Mouse (Mus musculus): ENCODE results near the gene Acr. TPM values are rescaled to one million over a fixed set of nuclear protein-coding genes. Genes with fewer than 3 reads are reported as not detected.

Gene Acr
- total RNA-seq, 2 experiments from 2014 or later, result not detected

GRCm38 (mm10) chr15:89547321-89547720 is 20.8 kb upstream of the Acr start:
- no peak for ATAC-seq (replicated peaks; ENCODE audit: low FRiP score, poor library complexity, severe bottlenecking)

GRCm38 (mm10) chr15:89547824-89548601 is 20.1 kb upstream of the Acr start:
- no peak for ATAC-seq (replicated peaks; ENCODE audit: low FRiP score, poor library complexity, severe bottlenecking)

GRCm38 (mm10) chr15:89548837-89549236 is 19.3 kb upstream of the Acr start:
- no peak for ATAC-seq (replicated peaks; ENCODE audit: low FRiP score, poor library complexity, severe bottlenecking)

GRCm38 (mm10) chr15:89550506-89550905 is 17.6 kb upstream of the Acr start:
- no peak for ATAC-seq (replicated peaks; ENCODE audit: low FRiP score, poor library complexity, severe bottlenecking)

GRCm38 (mm10) chr15:89551733-89552132 is 16.4 kb upstream of the Acr start:
- ATAC-seq (replicated peaks; ENCODE audit: low FRiP score, poor library complexity, severe bottlenecking), result no peak

GRCm38 (mm10) chr15:89555591-89555990 is 12.5 kb upstream of the Acr start:
- ATAC-seq (replicated peaks; ENCODE audit: low FRiP score, poor library complexity, severe bottlenecking), result no peak

GRCm38 (mm10) chr15:89556401-89557178 is 11.5 kb upstream of the Acr start:
- ATAC-seq (replicated peaks; ENCODE audit: low FRiP score, poor library complexity, severe bottlenecking), result no peak

- no peak for ATAC-seq (replicated peaks; ENCODE audit: low FRiP score, poor library complexity, severe bottlenecking)
These were observed 10.7 kb upstream of the Acr start for GRCm38 (mm10) chr15:89557179-89557995.

GRCm38 (mm10) chr15:89557996-89558390 is 10.1 kb upstream of the Acr start:
- no peak for ATAC-seq (replicated peaks; ENCODE audit: low FRiP score, poor library complexity, severe bottlenecking)

- ATAC-seq (replicated peaks; ENCODE audit: low FRiP score, poor library complexity, severe bottlenecking), result no peak
These were observed 8.9 kb upstream of the Acr start for GRCm38 (mm10) chr15:89559202-89559731.

GRCm38 (mm10) chr15:89572147-89572546 is 4.0 kb downstream of the Acr start:
- no peak for ATAC-seq (replicated peaks; ENCODE audit: low FRiP score, poor library complexity, severe bottlenecking)

- no peak for ATAC-seq (replicated peaks; ENCODE audit: low FRiP score, poor library complexity, severe bottlenecking)
These were observed 14.4 kb downstream of the Acr start for GRCm38 (mm10) chr15:89582494-89582893.

GRCm38 (mm10) chr15:89585101-89585500 is 17.0 kb downstream of the Acr start:
- ATAC-seq (replicated peaks; ENCODE audit: low FRiP score, poor library complexity, severe bottlenecking), result no peak

GRCm38 (mm10) chr15:89585631-89586030 is 17.5 kb downstream of the Acr start:
- 0 out of 2 replicates have a peak, but pooled peaks have one; percentile 14 for ATAC-seq (replicated peaks; ENCODE audit: low FRiP score, poor library complexity, severe bottlenecking)

- ATAC-seq (replicated peaks; ENCODE audit: low FRiP score, poor library complexity, severe bottlenecking), result no peak
These were observed 21.0 kb downstream of the Acr start for GRCm38 (mm10) chr15:89589146-89589545.

GRCm38 (mm10) chr15:89591317-89591716 is 23.2 kb downstream of the Acr start:
- 0 out of 2 replicates have a peak, but pooled peaks have one; percentile 19 for ATAC-seq (replicated peaks; ENCODE audit: low FRiP score, poor library complexity, severe bottlenecking)

GRCm38 (mm10) chr15:89591723-89592455 is 23.8 kb downstream of the Acr start, which contains the start of gene Rabl2:
TSS of gene Rabl2 (minus strand) at chr15:89591923.
- peak; percentile 78 for ATAC-seq (replicated peaks; ENCODE audit: low FRiP score, poor library complexity, severe bottlenecking)

- ATAC-seq (replicated peaks; ENCODE audit: low FRiP score, poor library complexity, severe bottlenecking), result no peak
These were observed 24.4 kb downstream of the Acr start for GRCm38 (mm10) chr15:89592548-89592947.
